Mouse (Mus musculus) frontal cortex, adult (tissue): Measurements from ENCODE around the gene Shld1.

Experiments
- ATAC-seq: cut with Nextera tagmentation; 2 replicates; pipeline ENCODE4 v1.9.2; 2017; ENCODE audit warnings: mild to moderate bottlenecking, moderate library complexity, mixed read lengths; ENCODE audit not compliant: low TSS enrichment

Gene Shld1

GRCm38 (mm10) chr2:132691731-132692130 lies 5.0 kb downstream of the Shld1 start:
- no peak for ATAC-seq

DNA sequence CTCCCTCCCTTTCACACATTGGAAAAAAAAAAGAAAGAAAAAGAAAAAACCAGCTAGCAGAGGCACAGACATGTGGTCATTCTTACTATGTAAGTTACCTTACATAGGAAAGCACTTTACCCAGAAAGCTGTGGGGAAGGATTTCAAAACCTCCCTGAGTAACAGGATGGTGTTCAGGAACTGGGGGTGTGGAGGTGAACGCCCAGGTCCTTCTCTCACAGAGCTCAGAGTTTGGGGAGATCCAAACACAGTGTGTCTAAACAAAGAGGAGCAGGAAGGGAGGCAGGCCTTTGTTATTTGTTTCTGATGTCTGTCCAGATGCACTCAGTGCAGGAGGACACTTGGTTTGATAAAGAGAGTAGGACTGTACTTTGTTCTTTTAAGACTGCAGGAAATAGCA lies 5.6 kb downstream of the Shld1 start:
- ATAC-seq = no peak

DNA sequence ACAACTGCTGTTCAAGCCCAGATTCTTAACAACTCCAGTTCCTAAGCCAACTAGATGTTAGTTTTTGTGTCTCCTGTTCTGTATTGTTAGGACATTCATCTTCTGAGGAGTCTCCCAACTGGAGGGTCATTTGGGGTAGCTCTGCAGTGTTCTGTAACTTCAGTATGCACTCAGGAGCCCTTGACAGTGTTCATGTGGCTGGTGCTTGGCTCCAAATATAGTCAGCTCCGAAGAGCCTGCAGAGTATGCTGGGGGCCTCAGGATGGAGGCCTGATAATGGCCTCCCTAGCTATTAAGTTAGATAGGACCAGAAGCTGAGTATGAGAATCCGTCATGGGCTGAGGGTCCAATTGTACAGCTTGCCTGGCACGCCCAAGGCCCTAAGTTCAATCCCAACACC lies 7.2 kb downstream of the Shld1 start:
- ATAC-seq = no peak

DNA sequence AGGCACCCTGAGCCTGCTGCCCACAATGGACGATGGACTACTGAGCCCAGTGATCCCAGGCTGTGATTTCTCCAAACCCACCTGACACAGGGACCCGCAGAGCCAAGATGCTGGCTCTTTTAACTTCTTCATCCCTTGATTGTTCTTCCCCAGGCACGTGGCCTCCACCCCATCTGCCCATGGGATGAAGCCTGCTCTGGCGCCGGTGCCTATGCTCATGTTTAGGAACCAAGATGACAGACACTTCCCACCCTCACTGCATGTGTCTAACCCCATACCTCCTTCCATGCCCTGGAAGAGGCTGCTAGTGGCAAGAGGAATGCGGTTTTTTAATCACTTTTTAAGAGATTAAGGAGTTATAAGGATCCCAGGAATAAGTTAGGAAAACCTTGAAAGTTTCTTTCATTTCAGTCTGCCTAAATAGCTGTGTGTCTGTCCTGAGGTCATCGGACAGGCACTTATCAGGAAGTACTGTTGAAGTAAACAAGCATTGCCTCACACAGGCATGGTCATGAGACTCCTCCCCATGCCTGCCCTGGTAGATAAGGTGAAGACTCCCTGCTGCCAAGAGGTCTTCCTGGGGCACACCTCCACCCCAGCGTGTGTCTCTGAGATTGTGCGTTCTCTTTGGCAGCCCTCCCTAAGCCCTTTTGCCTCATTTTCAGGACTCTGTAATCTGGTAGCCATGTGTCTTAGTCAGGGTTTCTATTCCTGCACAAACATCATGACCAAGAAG lies 8.8 kb downstream of the Shld1 start:
- no peak for ATAC-seq

- no peak for ATAC-seq
Measured at GRCm38 (mm10) chr2:132696519-132696918, 9.8 kb downstream of the Shld1 start.

DNA sequence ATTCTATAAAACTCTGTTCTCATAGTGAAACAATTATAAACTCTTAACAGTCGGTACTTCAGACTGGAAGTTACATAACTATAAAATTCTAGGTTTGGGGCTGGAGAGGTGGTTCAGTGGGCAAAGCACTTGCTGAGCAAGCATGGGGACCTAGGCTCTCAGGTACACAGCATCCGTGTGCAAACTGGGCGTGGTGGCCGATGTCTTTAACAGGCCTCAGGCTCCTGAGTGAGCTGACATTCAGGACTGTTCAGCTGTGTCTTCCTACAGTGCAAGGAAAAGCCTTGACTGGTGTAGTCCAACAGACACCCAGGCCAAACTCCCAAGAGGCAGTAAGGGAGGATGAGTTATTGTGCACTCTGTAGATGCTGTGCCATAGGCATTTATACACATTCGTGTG lies 10.5 kb downstream of the Shld1 start:
- no peak for ATAC-seq

DNA sequence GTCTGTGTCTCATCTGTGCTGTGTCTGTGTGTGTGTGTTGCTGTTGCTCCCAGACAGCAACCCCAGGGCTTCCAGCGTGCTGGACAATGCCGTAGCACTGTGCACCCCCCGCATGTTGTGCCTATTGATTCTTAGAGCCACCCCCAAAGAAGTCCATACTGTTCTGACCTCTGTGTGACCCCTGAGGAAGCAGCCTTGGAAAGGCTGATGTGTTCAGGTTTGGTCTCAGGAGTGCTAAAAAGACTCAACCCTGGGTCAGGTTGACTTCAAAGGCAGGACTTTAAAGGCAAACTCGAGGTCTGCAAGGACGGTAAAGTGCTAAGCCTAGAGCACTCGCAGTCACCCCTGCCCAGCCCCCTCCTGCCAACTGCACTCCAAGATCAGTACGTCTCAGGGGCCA lies 11.0 kb downstream of the Shld1 start:
- ATAC-seq = no peak

- no peak for ATAC-seq
Measured at GRCm38 (mm10) chr2:132698420-132698819, 11.7 kb downstream of the Shld1 start.

- no peak for ATAC-seq
Measured at GRCm38 (mm10) chr2:132700921-132701320, 14.2 kb downstream of the Shld1 start.

GRCm38 (mm10) chr2:132701451-132701886 lies 14.7 kb downstream of the Shld1 start:
- peak; percentile 71 for ATAC-seq

DNA sequence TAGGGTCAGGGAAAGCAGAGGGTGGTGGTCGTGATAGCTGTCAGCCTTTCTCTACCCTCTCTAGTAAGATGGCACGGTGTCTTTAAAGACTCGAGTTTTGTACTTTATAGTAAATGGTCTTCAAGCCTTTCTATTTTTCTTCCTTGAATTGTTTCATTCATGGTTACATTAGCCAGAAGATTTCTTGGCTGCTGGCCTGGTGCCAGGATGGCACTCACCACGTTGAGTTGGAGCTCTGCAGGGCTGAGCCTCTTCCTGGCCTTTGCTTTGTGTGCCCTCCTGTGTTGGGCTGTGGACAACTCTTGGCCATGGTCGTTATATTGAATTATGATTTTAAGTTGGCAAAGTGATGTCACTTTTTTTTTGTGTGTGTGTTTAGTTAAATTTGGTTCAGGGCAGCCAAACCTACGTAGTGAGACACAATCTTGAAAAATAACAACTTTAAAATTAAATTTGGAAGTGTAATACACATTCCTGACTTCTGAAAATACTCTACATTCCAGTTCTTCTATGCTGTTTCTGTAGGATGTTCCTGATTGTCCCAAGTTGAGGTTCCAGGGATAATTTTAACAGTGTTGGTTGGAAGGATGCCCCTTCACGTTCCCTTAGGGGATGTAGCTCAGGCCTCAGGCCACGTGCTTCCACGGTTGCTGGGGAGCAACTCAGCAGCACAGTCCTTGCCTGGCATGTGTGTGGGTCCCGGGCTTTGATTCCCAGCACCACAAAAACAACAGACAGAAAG lies 18.7 kb downstream of the Shld1 start:
- peak; percentile 69 for ATAC-seq

GRCm38 (mm10) chr2:132706309-132706708 lies 19.6 kb downstream of the Shld1 start:
- no peak for ATAC-seq

DNA sequence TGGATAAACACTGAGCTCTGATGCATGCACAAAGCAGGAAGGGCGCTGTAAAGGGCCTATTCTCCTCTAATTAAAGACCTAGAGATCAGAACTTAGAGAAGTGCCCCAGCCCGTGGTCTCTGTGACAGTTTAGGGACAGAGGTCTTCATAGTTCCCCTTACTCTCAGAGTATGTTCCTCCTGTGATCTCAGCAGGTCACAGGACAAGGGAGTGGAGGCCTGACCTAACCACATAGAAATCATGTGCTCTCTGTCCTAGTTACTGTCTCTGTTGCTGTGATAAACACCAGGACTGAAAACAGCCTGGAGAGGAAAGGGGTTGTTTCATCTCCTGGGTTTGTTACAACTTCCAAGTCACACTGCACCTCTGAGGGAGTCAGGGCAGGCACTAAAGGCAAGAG lies 23.8 kb downstream of the Shld1 start:
- ATAC-seq = no peak

DNA sequence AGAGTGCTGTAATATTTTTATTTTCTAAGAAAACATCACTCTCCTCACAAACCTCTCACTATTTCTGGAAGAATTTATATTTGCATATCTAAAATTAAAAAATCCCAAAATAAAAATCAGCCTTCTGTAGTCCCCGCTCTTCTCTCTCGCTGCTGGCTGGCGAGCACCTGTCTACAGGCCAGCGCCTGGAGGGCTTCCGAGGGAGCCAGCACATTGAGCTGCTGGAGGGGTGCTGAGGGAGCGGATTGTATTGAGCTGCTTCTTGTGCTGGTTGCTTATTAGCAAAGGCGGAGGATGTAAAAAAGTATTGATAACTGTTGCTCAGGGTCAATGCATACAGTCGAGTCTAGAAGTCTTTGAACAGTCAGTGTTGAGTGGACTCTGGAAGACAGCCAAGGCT lies 25.3 kb downstream of the Shld1 start:
- peak; percentile 49; the same call in 1 of the 2 replicates for ATAC-seq

DNA sequence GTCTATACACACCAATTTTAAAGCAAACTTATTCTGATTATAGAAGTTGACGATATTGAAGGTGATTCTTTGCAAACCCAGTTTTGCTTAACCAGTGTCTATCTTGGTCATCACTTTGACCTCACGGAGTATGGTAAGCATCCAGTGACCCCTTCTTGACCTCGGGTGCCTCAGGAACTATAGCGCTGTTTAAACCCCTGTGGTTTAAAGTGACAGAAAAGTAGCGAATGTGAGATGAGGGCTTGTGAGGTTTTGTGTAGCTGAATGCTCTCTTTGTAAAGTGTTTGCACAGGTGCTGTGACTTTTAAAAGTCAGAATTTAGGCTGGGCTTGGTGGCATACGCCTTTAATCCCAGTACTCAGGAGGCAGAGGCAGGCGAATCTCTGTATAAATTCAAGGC lies 27.8 kb downstream of the Shld1 start:
- ATAC-seq = no peak

- no peak for ATAC-seq
Measured at GRCm38 (mm10) chr2:132714946-132715345, 28.2 kb downstream of the Shld1 start.

DNA sequence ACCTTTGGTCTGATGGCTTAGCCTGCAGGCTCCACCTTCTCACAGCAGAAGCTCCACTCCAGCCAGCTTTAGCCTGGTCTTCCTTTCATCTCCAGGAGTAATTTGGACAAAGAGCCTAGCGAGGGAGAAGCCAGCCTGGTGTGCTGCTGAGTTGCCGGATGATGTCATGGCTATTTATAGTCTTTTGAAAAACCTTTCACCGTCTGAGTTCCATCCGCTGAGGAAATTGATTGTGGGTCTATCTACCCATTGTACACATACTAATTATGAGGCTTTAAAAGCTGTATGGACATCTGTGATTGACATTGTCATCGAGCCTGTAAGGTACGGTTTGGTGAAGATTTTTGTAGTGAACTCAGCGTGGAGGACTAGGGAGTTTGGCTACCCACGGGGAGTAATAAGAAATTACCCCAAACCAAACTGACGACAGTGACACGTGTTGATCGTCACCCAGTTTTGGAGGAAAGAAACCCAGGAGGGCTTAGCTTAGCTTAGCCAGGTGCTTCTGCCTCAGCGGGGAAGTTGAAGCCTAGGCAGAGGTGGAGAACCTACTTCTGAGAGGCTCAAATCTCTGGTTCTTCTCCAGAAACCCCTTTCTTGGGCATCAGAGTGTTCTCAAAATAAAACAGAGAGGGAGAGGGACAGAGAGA lies 28.8 kb downstream of the Shld1 start:
- ATAC-seq = peak; percentile 60

GRCm38 (mm10) chr2:132716154-132716553 lies 29.4 kb downstream of the Shld1 start:
- peak; percentile 3; the same call in 1 of the 2 replicates for ATAC-seq

GRCm38 (mm10) chr2:132716901-132717536 lies 30.3 kb downstream of the Shld1 start:
- peak; percentile 4; the same call in 1 of the 2 replicates for ATAC-seq

GRCm38 (mm10) chr2:132717537-132717912 lies 30.8 kb downstream of the Shld1 start:
- ATAC-seq = peak; percentile 77

DNA sequence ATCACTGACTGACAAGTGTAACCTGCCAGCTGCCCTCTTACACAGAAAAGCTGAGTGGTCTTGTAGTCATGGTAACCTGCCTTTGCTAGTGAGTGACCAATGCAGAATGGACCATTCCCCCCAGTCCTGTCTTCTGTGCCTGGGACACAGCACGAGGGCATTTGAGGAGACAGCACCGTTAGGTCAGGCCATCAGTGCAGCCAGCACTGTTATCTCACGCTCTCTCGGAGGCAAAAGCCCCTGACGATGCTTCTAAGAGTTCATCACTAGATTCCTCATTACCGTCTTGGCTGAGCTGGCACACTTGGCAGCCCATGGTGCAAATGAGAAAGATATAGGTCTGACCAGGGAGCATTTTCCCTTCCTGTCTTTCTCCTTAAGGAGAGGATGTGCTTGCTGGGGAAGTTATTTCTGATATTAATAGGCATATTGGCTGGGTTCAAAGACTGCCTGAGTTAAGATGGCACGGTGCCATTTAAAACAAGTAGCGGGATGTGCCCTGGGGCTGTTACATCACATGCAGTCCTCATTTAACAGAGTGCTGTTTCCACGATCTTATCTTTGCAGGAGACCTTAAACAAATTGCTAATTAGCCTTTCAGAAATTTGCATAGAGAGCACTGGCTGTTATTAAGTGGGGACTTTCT lies 34.3 kb downstream of the Shld1 start:
- ATAC-seq = no peak

DNA sequence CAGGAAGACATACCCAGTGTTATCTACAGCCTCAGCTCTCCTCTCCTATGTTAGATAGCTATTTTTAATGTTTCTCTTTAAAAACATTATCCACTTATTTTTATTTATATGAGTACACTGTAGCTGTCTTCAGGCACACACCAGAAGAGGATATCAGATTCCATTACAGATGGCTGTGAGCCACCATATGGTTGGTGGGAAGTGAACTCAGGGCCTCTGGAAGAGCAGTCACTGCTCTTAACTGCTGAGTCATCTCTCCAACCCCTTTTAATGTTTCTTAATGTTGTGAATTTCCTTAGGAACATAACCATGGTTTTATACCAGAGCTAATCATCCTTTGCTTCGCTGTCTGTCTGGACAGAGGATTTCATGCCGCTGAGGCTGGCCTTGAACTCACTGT lies 35.1 kb downstream of the Shld1 start:
- ATAC-seq = no peak
